Mouse (Mus musculus) thymus, adult 2 months (tissue): Measurements from ENCODE around the gene St3gal4. TPM values are rescaled to one million over a fixed set of nuclear protein-coding genes. Genes with fewer than 3 reads are reported as not detected.

Experiments
- DNase-seq: peaks from one replicate; pipeline ENCODE4 v3.0.0; 2021
- H3K27ac ChIP-seq: fragments of 200-500 bp; 2 replicates; pipeline ENCODE4 v1.5.1; 2012; ENCODE audit warnings: low read length, control low read depth; ENCODE audit not compliant: control insufficient read depth, insufficient read depth
- H3K27me3 ChIP-seq: fragments of 200-500 bp; 2 replicates; pipeline ENCODE4 v1.6.1; 2012; ENCODE audit warnings: mild to moderate bottlenecking, low read length, moderate library complexity, mixed read lengths; ENCODE audit not compliant: control insufficient read depth, insufficient read depth
- H3K36me3 ChIP-seq: fragments of 200-500 bp; 2 replicates; pipeline ENCODE4 v1.6.1; 2012; ENCODE audit warnings: mild to moderate bottlenecking, low read length, moderate library complexity; ENCODE audit not compliant: control insufficient read depth, insufficient read depth
- H3K4me1 ChIP-seq: fragments of 200-500 bp; replicated peaks from 2 replicates; pipeline ENCODE4 v1.6.1; 2012; ENCODE audit warnings: low read length; ENCODE audit not compliant: control insufficient read depth, insufficient read depth
- H3K4me3 ChIP-seq: fragments of 200-500 bp; 2 replicates; pipeline ENCODE4 v1.5.1; 2012; ENCODE audit warnings: mild to moderate bottlenecking, low read length, control low read depth, moderate library complexity; ENCODE audit not compliant: control insufficient read depth, insufficient read depth
- CTCF ChIP-seq: fragments of 200-500 bp; IDR thresholded peaks from 2 replicates; pipeline ENCODE4 v1.5.1; 2012; ENCODE audit warnings: mild to moderate bottlenecking, control low read depth, low read length, moderate library complexity, borderline replicate concordance; ENCODE audit not compliant: control insufficient read depth, poor library complexity, insufficient read depth; ENCODE audit errors: extremely low read depth
- POLR2A ChIP-seq: fragments of 200-500 bp; IDR thresholded peaks from 2 replicates; pipeline ENCODE4 v1.6.1; 2012; ENCODE audit warnings: mild to moderate bottlenecking, low read length, control low read depth, moderate library complexity; ENCODE audit not compliant: control insufficient read depth, poor library complexity, insufficient read depth; ENCODE audit errors: extremely low read depth
- WGBS: fragments of 180-500 bp; shearing (Covaris S2); methylation state at CpG from one replicate; pipeline ENCODE4 v1.1.7; 2018; 5-methylcytosine and 5-hydroxymethylcytosine counted together
- polyA plus RNA-seq: library from polyadenylated mRNA; depleted of rRNA; stranded (reverse); fragments of >200 nt; gene quantifications from 2 replicates; pipeline ENCODE4 v1.2.3, GENCODE M21; 2012

Gene St3gal4
- polyA plus RNA-seq, 1 experiment: 8.9 TPM

DNA sequence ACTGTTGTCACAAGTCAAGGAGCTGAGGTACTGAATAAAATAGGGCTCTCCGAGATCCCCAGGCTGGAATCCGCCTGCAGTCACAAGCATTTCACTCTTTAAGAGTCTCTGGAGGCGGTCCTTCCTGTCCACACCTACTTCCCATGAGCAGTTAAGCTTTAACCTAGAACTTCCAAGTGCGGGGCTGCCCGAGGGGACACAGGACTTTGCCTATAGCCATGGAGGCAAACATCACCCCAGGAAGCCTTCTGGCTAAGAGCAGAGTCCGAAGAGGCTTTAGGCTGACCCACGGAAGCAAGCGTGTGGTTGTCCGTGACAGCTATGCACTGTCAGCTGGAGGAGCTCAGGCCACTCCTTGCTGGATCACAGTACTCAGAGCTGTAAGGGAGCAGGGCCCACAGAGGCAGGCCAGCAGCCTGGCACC, 9.9 kb upstream of the St3gal4 start:
- Histone ChIP-seq H3K27ac (no peak overlapping the region), H3K36me3 (no peaks in the 10 kb centered on the region), H3K4me1 (peaks cover 18% of the 10 kb centered on the region), H3K4me3 (no peak overlapping the region), H3K27me3 (no peaks in the 10 kb centered on the region)
- DNase-seq: no peak
- 94% methylated on average over 9 of the region's 9 CpGs for WGBS
- TF ChIP-seq POLR2A (no peak), CTCF (no peak)

DNA sequence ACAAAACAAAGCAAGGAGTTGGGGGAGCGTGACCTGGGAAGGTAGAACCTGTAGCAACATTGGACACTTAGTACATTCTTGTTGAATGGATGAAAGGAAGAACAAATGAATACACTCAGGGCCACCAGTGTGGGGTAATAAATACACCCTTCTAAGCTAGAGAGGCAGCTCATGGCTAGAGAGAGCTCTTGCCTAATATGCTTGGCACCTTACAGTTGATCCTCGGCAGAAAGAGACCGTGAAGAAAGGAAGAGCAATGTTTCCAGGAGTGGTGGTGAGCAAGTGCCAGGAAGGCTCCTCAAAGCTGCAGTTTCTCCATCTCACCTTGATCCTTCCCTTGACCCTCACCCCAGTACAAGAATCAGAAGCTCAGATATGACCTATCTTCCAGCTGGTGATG, 9.5 kb upstream of the St3gal4 start:
- no peak for DNase-seq
- H3K27me3 ChIP-seq: no peaks in the 10 kb centered on the region
- TF ChIP-seq CTCF: no peak
- no peak for TF ChIP-seq POLR2A
- H3K36me3 ChIP-seq: no peaks in the 10 kb centered on the region
- WGBS: 93% methylated on average over 3 of the region's 3 CpGs
- no peak overlapping the region for H3K27ac ChIP-seq
- peaks cover 22% of the 10 kb centered on the region for H3K4me1 ChIP-seq
- H3K4me3 ChIP-seq: no peak overlapping the region

DNA sequence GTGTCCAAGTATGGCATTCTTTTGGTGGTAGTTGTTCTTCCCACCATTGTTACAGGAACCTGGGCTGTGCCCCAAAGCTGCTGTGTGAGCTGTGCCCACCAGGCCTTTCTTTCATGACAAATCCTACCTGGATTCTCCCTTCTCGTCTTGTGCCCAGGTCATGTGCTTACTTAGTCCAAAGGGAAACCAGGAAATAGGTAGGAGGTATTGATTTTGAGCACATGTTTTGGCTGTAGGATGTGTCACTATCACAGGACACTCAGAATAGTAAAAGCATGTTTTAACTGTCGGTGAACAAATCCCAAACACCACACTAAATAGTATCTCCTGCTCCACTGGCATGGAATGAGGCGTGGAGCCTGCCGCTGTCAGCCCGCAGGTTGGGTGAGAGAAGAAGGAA, 8.5 kb upstream of the St3gal4 start:
- no peak for TF ChIP-seq CTCF
- TF ChIP-seq POLR2A: no peak
- H3K27me3 ChIP-seq: no peaks in the 10 kb centered on the region
- no peaks in the 10 kb centered on the region for H3K36me3 ChIP-seq
- no peak for DNase-seq
- no peak overlapping the region for H3K27ac ChIP-seq
- 96% methylated on average over 5 of the region's 5 CpGs for WGBS
- H3K4me1 ChIP-seq: peaks cover 32% of the 10 kb centered on the region
- H3K4me3 ChIP-seq: no peak overlapping the region

DNA sequence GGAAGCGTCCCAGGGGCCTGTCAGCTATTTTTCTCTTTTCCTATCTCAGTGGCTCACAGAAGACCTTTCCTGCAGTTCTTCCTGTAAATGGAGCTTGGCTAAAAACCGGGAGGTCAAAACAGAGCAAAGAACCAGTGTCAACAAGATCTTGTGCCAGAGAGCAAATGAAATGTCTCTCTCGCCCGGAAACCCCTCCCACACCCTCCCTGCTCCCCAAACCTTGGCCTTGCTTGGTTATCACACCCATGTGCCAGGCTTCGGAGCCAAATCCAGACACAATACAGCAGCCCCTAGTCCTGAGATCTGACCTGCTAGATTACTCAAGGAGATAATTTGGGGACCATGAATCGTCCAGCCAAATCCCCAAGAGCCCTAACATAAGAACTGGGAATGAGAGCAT, 8.1 kb upstream of the St3gal4 start:
- WGBS: 95% methylated on average over 6 of the region's 6 CpGs
- no peak overlapping the region for H3K4me3 ChIP-seq
- no peak for TF ChIP-seq POLR2A
- TF ChIP-seq CTCF: no peak
- peaks cover 34% of the 10 kb centered on the region for H3K4me1 ChIP-seq
- no peaks in the 10 kb centered on the region for H3K27me3 ChIP-seq
- H3K27ac ChIP-seq: no peak overlapping the region
- no peaks in the 10 kb centered on the region for H3K36me3 ChIP-seq
- DNase-seq: no peak

- H3K4me1 ChIP-seq: peaks cover 34% of the 10 kb centered on the region
- DNase-seq: no peak
- H3K27me3 ChIP-seq: no peaks in the 10 kb centered on the region
- no peak overlapping the region for H3K4me3 ChIP-seq
- no peak overlapping the region; the same call in 1 of the 2 replicates for H3K27ac ChIP-seq
- TF ChIP-seq CTCF (no peak), POLR2A (no peak)
- no peaks in the 10 kb centered on the region for H3K36me3 ChIP-seq
- 91% methylated on average over 8 of the region's 8 CpGs for WGBS
These were observed 5.5 kb upstream of the St3gal4 start for GRCm38 (mm10) chr9:35124678-35124955.

DNA sequence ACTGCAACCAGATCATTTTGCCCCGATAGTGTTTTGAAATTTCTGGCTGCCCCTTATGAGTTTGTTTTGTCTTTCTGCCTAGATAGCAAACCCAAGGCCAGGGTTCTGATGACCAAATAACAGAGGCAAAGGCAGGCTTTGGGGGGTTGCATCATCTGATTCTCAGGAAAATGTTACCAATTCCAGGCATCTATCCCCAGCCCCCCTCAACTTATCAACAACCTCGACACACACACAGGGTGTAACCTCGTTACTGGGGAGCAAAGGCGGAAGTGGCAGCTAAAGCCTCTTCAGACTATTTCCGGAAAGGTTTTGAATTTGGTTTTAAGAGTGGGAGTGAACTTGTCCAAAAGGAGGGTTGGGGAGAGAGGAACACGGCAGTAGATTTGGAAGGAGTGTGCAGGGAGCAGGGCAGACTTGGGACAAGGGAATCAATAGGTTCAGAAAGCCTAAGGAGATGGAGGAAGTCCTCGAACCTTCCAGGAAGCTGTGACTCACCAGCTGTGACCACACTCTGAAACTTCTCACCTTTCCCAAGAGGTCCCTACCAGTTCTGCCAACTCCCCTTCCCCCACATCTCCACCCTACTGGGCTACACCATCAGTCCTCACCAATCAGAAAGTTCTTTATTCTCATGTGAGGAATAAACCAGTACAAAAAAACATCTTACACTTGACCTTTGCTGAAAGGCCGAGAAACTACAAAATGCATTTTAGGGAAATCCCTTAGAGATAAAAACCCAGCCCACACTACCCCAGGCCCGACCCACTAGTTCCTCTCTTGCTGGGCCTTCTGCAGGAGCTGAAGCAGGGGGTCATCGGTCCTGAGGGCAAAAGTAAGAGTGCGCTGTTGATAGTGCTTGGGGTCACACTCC, 5.0 kb upstream of the St3gal4 start:
- 24% methylated on average over 11 of the region's 11 CpGs for WGBS
- Histone ChIP-seq H3K4me3 (no peak overlapping the region), H3K4me1 (peaks cover 34% of the 10 kb centered on the region), H3K27ac (peak overlapping the region; percentile 67), H3K27me3 (no peaks in the 10 kb centered on the region), H3K36me3 (no peaks in the 10 kb centered on the region)
- peak; percentile 43 for DNase-seq
- TF ChIP-seq POLR2A: no peak
- no peak for TF ChIP-seq CTCF
